Mouse (Mus musculus): ENCODE results near the gene Fuk. TPM values are rescaled to one million over a fixed set of nuclear protein-coding genes. Genes with fewer than 3 reads are reported as not detected.

Gene Fuk
- polyA plus RNA-seq, 1 experiment from 2014 or later, result 9.0 TPM

DNA sequence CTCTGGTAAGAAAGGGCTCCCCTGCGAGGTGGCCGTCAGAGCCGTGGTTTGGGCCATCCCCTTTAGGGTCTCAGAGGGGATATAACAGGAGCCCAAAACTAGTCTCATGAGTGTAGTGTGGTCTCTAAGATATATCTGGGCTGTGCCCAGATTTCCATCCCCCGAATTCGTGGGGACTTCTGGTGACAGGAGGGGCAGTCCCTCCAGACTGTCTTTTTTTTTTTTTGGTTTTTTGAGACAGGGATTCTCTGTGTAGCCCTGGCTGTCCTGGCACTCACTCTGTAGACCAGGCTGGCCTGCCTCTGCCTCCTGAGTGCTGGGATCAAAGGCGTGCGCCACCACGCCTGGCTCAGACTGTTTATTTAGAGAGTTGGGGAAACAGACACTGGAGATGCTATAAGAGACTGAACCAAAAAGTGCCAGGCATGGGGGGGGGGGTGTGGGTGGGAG, 23.4 kb upstream of the Fuk start:
- Histone ChIP-seq H3K27me3 (ENCODE audit: control insufficient read depth, insufficient read depth, low read length) (no peaks in the 10 kb centered on the region), H3K36me3 (ENCODE audit: control insufficient read depth, insufficient read depth, low read length) (no peaks in the 10 kb centered on the region), H3K4me1 (ENCODE audit: control insufficient read depth, insufficient read depth, low read length) (peaks cover 7% of the 10 kb centered on the region), H3K4me3 (ENCODE audit: low read depth, low read length) (no peak overlapping the region), H3K27ac (ENCODE audit: low read length) (no peak overlapping the region), H3K9me3 (ENCODE audit: control insufficient read depth, low read depth, low read length) (no peaks in the 10 kb centered on the region), H3K9ac (replicated peaks; ENCODE audit: low read depth, low read length) (no peak overlapping the region), H3K4me2 (replicated peaks; ENCODE audit: low read depth, low read length) (no peak overlapping the region)
- no peak for ATAC-seq (ENCODE audit: insufficient number of reproducible peaks, insufficient read depth, low FRiP score, low read depth)
- 74% methylated on average over 8 of the region's 8 CpGs for WGBS

DNA sequence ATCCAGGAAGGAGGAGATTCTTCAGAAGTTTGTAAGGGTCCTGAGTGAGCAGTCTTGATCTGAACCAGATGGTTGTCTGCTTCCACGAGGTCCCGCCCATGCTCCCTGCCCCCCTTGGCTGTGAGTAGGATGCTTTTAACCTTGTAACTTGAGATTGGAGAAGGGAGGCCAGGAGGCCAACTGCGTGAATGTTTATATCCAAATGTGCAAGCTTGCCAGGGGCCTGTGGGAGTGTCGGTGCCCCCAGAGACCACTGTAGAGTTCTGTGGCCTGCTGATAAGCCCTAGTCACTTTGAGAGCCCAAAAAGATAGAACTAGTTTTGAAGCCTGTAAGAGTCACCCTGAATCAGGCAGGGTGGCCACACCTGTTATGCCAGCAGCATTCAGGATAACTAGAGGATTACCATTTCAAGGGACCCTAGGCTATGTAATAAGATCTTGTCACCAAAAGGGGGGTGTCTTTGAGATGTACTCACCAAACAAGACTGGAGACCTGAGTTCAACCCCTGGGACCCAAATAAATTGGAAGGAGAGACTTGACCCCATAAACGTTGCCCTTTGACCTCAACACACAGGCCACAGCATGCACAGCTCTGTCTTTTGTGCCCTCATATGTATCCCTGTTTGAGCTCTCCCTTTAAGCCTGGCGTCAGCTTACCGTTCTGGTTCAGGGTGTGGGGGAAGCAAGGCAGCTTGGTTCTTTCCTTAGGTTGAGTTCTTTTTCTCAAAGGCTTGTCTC, 19.4 kb upstream of the Fuk start:
- 0 out of 2 replicates have a peak, but pooled peaks have one; percentile 14 for ATAC-seq (ENCODE audit: insufficient number of reproducible peaks, insufficient read depth, low FRiP score, low read depth)
- Histone ChIP-seq H3K4me1 (ENCODE audit: control insufficient read depth, insufficient read depth, low read length) (peaks cover 3% of the 10 kb centered on the region), H3K27ac (ENCODE audit: low read length) (peak overlapping the region; percentile 82; the same call in 1 of the 2 replicates), H3K4me3 (ENCODE audit: low read depth, low read length) (peak overlapping the region; percentile 74), H3K36me3 (ENCODE audit: control insufficient read depth, insufficient read depth, low read length) (no peaks in the 10 kb centered on the region), H3K4me2 (replicated peaks; ENCODE audit: low read depth, low read length) (peak overlapping the region; percentile 82), H3K27me3 (ENCODE audit: control insufficient read depth, insufficient read depth, low read length) (no peaks in the 10 kb centered on the region), H3K9me3 (ENCODE audit: control insufficient read depth, low read depth, low read length) (no peaks in the 10 kb centered on the region), H3K9ac (replicated peaks; ENCODE audit: low read depth, low read length) (no peak overlapping the region)
- WGBS, result 16% methylated on average over 7 of the region's 7 CpGs

DNA sequence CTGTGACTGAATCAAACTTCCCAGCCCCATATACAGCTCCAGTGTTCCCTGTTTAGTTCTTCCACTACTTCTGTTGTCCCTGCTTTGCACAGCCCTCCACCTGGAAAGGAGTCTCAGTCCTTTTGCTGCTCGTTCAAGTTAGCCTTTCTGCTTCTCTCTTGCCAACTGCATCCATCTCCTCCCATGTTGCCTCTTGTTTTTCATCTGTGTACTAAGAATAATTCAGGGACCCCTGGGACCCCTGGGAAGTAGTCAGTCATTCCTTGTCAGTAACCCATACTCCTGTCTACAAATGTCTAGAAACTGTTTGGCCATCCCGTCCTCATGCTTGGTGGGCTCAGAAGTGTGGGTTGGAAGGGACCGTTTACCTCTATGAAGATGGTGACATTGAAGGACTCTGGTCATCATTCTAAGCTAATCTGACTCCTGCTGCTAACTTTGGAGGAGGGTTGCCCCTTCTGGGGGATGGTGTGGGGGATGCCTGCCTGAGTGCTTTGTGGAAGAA, 18.5 kb upstream of the Fuk start:
- Histone ChIP-seq H3K27ac (ENCODE audit: low read length) (peak overlapping the region; percentile 82; the same call in 1 of the 2 replicates), H3K4me2 (replicated peaks; ENCODE audit: low read depth, low read length) (peak overlapping the region; percentile 82), H3K27me3 (ENCODE audit: control insufficient read depth, insufficient read depth, low read length) (no peaks in the 10 kb centered on the region), H3K9ac (replicated peaks; ENCODE audit: low read depth, low read length) (peak overlapping the region; percentile 90), H3K36me3 (ENCODE audit: control insufficient read depth, insufficient read depth, low read length) (no peaks in the 10 kb centered on the region), H3K4me3 (ENCODE audit: low read depth, low read length) (peak overlapping the region; percentile 74), H3K4me1 (ENCODE audit: control insufficient read depth, insufficient read depth, low read length) (peaks cover 3% of the 10 kb centered on the region; the same call in 1 of the 2 replicates), H3K9me3 (ENCODE audit: control insufficient read depth, low read depth, low read length) (no peaks in the 10 kb centered on the region)
- 16% methylated on average over 3 of the region's 3 CpGs for WGBS
- ATAC-seq (ENCODE audit: insufficient number of reproducible peaks, insufficient read depth, low FRiP score, low read depth), result no peak

DNA sequence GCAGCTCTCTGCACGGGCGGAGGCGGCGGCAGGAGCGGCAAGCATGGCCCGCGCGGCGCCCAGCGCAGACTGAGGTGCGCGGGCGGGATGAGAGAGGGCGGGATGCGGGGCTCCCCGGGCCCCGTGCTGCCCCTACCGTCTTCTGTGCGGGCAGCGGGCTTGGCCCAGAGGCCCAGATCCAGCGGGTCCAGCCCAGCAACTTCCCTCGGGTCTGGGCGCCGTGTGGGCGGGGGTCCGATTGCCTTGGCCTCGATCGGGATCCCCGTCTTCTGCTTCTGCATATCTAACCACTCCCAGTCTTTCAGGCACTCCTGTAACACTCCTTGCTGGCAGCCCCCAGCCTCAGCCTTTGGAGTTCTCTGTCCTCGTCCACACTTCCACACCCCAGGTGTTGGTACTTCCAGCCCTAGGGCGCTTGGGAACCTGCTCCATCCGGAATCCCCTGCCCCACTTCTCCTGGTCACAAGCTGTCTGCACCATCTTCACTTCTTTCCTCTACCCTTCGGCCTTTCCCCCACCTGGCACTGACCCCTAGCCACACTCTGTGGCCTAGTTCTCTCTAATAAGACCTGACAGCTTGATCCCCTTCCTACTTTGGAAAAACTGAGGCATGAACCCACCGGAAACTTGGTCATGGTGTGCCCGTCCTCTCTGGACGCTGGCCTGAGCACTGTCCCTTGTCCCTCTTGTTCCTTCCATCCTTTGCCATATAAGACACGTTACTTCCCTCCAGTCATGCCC, 17.9 kb upstream of the Fuk start:
- 3% methylated on average over 33 of the region's 37 CpGs for WGBS
- H3K9me3 ChIP-seq (ENCODE audit: control insufficient read depth, low read depth, low read length), result no peaks in the 10 kb centered on the region
- peak overlapping the region; percentile 82 for H3K27ac ChIP-seq (ENCODE audit: low read length)
- H3K9ac ChIP-seq (replicated peaks; ENCODE audit: low read depth, low read length), result peak overlapping the region; percentile 90
- H3K4me2 ChIP-seq (replicated peaks; ENCODE audit: low read depth, low read length), result peak overlapping the region; percentile 82
- H3K36me3 ChIP-seq (ENCODE audit: control insufficient read depth, insufficient read depth, low read length), result no peaks in the 10 kb centered on the region
- peak overlapping the region; percentile 74 for H3K4me3 ChIP-seq (ENCODE audit: low read depth, low read length)
- H3K4me1 ChIP-seq (ENCODE audit: control insufficient read depth, insufficient read depth, low read length), result peaks cover 3% of the 10 kb centered on the region; the same call in 1 of the 2 replicates
- ATAC-seq (ENCODE audit: insufficient number of reproducible peaks, insufficient read depth, low FRiP score, low read depth), result no peak; the same call in 1 of the 2 replicates
- H3K27me3 ChIP-seq (ENCODE audit: control insufficient read depth, insufficient read depth, low read length), result no peaks in the 10 kb centered on the region

DNA sequence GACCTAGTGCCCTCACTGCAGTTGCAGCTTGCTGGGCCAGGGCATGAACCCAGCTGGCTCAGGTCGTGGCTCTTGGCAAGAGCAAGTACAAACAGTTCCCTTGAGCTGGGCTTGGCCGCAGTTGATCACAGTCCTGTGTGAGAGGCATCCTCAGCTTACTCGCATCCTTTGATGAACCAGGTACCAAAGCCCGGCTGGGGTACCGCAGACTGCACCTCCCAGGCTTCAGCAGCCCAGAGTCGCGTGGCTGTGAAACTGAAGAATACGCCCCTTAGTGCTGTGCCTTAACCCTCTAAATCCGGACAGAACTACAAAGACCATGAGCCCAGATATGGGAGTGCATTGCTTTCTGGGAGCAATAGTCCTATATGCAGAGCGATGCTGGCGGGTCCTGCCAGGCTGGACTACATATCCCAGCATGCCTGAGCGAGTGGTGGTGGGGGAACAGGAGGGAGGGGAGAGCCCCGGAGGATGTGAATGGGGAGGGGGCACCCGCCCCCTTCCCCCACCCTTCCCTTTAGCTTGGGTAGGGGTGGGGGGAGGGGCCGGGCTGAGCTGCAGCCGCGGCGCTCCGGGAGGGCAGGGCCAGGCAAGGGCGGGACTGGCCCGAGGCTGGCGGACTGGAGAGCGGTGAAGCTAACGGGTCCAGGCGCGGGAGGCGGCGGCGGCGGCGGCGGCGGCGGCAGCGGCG, 17.2 kb upstream of the Fuk start, which contains the start of gene St3gal2:
TSS of gene St3gal2 (plus strand) at position 582 of the 691 bp plus-strand sequence.
- Histone ChIP-seq H3K27ac (ENCODE audit: low read length) (peak within 1 kb of the TSS; percentile 82), H3K27me3 (ENCODE audit: control insufficient read depth, insufficient read depth, low read length) (no peaks in the 10 kb centered on the region), H3K9ac (replicated peaks; ENCODE audit: low read depth, low read length) (peak within 1 kb of the TSS; percentile 90), H3K4me2 (replicated peaks; ENCODE audit: low read depth, low read length) (peak within 1 kb of the TSS; percentile 82), H3K9me3 (ENCODE audit: control insufficient read depth, low read depth, low read length) (no peaks in the 10 kb centered on the region), H3K36me3 (ENCODE audit: control insufficient read depth, insufficient read depth, low read length) (no peaks in the 10 kb centered on the region), H3K4me3 (ENCODE audit: low read depth, low read length) (peak within 1 kb of the TSS; percentile 74), H3K4me1 (ENCODE audit: control insufficient read depth, insufficient read depth, low read length) (peaks cover 3% of the 10 kb centered on the region; the same call in 1 of the 2 replicates)
- WGBS, result 0% methylated on average over 35 of the region's 36 CpGs
- ATAC-seq (ENCODE audit: insufficient number of reproducible peaks, insufficient read depth, low FRiP score, low read depth), result peak; percentile 98

DNA sequence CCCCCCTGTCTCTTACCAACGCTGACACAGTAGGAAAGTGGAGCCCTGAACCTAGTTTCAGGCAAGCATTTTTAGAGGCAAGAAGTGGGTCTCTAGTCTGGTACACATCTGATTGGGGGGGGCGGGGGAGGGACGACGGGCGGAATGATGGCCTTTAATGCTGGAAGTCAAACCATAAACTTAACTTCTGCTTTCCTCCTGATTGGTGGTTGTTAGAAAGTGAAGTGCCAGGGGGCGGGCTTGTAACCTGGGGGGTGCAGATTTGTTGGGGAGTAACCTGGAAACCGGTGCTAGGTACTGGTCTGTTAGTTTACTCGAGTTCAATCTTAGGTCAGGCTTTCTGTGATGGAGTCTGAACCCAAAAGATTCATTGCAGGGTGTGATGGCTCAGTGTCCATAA, 16.2 kb upstream of the Fuk start:
- ATAC-seq (ENCODE audit: insufficient number of reproducible peaks, insufficient read depth, low FRiP score, low read depth), result no peak
- Histone ChIP-seq H3K27ac (ENCODE audit: low read length) (no peak overlapping the region), H3K27me3 (ENCODE audit: control insufficient read depth, insufficient read depth, low read length) (no peaks in the 10 kb centered on the region), H3K36me3 (ENCODE audit: control insufficient read depth, insufficient read depth, low read length) (no peaks in the 10 kb centered on the region), H3K4me1 (ENCODE audit: control insufficient read depth, insufficient read depth, low read length) (peaks cover 3% of the 10 kb centered on the region; the same call in 1 of the 2 replicates), H3K4me3 (ENCODE audit: low read depth, low read length) (no peak overlapping the region), H3K9ac (replicated peaks; ENCODE audit: low read depth, low read length) (no peak overlapping the region), H3K4me2 (replicated peaks; ENCODE audit: low read depth, low read length) (no peak overlapping the region), H3K9me3 (ENCODE audit: control insufficient read depth, low read depth, low read length) (no peaks in the 10 kb centered on the region)
- WGBS, result 44% methylated on average over 8 of the region's 8 CpGs

DNA sequence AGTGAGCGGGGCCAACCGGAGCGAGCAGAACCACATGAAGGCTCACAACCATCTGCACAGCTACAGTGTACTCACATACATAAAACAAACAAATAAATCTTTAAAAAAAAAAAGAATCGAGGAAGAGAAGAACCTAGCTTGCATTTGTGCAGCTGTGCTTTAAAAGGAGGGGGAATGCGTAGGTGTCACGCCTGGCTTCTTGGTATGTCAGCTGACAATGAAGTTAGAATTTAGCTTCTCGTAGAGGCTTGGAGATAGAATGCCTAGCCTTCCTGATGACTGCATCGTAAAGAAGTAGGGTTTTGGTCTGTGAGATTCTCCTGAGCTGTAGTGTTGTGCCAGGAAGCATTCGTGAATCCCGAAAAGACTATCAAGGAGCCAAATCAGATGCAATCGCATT, 15.7 kb upstream of the Fuk start:
- no peak for ATAC-seq (ENCODE audit: insufficient number of reproducible peaks, insufficient read depth, low FRiP score, low read depth)
- H3K9ac ChIP-seq (replicated peaks; ENCODE audit: low read depth, low read length), result no peak overlapping the region
- peaks cover 3% of the 10 kb centered on the region; the same call in 1 of the 2 replicates for H3K4me1 ChIP-seq (ENCODE audit: control insufficient read depth, insufficient read depth, low read length)
- H3K4me2 ChIP-seq (replicated peaks; ENCODE audit: low read depth, low read length), result no peak overlapping the region
- no peaks in the 10 kb centered on the region for H3K27me3 ChIP-seq (ENCODE audit: control insufficient read depth, insufficient read depth, low read length)
- 72% methylated on average over 11 of the region's 11 CpGs for WGBS
- no peak overlapping the region for H3K27ac ChIP-seq (ENCODE audit: low read length)
- H3K4me3 ChIP-seq (ENCODE audit: low read depth, low read length), result no peak overlapping the region
- no peaks in the 10 kb centered on the region for H3K36me3 ChIP-seq (ENCODE audit: control insufficient read depth, insufficient read depth, low read length)
- no peaks in the 10 kb centered on the region for H3K9me3 ChIP-seq (ENCODE audit: control insufficient read depth, low read depth, low read length)

DNA sequence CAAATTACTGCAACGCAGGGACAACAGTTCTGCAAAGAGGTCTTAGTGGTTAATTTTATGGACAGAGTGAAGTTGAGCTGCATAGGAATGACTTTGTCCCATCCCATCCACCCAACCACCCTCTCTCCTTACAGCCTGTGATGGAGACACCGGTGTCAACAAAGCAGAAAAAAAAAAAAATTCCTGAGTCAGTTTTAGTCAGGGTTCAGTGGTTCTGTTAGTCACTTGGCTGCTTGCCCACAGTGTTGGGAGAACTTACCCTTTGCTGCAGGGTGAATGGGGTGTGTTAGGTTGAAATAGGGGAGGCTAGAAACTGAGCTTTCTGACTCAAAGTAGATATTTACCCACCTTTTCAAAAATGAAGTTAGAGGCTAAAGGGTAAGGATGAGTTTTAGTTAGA, 15.1 kb upstream of the Fuk start:
- Histone ChIP-seq H3K27me3 (ENCODE audit: control insufficient read depth, insufficient read depth, low read length) (no peaks in the 10 kb centered on the region), H3K4me3 (ENCODE audit: low read depth, low read length) (no peak overlapping the region), H3K4me2 (replicated peaks; ENCODE audit: low read depth, low read length) (no peak overlapping the region), H3K9me3 (ENCODE audit: control insufficient read depth, low read depth, low read length) (no peaks in the 10 kb centered on the region), H3K4me1 (ENCODE audit: control insufficient read depth, insufficient read depth, low read length) (peaks cover 3% of the 10 kb centered on the region; the same call in 1 of the 2 replicates), H3K36me3 (ENCODE audit: control insufficient read depth, insufficient read depth, low read length) (no peaks in the 10 kb centered on the region), H3K27ac (ENCODE audit: low read length) (no peak overlapping the region), H3K9ac (replicated peaks; ENCODE audit: low read depth, low read length) (no peak overlapping the region)
- 61% methylated on average over 2 of the region's 2 CpGs for WGBS
- no peak for ATAC-seq (ENCODE audit: insufficient number of reproducible peaks, insufficient read depth, low FRiP score, low read depth)
